Mouse (Mus musculus) lung, postnatal 36 days (tissue): ENCODE measurements around the gene Gm49630.
A peak's percentile ranks its signal among the peaks of the same experiment; 100 is the strongest.
"Not testable (repeated sequence)": the region's sequence is repeated elsewhere in the genome, so short reads cannot be mapped to it uniquely, and the experiment has no call there.

Experiments used
- DNase-seq: peaks from one replicate; pipeline ENCODE4 v3.0.0; 2022; ENCODE audit warnings: mixed read lengths

Gene Gm49630

GRCm38 (mm10) chr17:7371879-7372278, at the start of gene Gm49630:
Gene Gm49630, minus strand, starts transcription at chr17:7371979.
- DNase-seq, result not testable (repeated sequence)

- DNase-seq, result peak; percentile 10
These were observed 48.6 kb upstream of the Gm49630 start for GRCm38 (mm10) chr17:7420191-7420973.

- DNase-seq, result not testable (repeated sequence)
These were observed 43.0 kb upstream of the Gm49630 start for GRCm38 (mm10) chr17:7414601-7415310.

GRCm38 (mm10) chr17:7413336-7413735, 41.6 kb upstream of the Gm49630 start:
- DNase-seq, result not testable (repeated sequence)

- DNase-seq, result not testable (repeated sequence)
These were observed 28.0 kb upstream of the Gm49630 start for GRCm38 (mm10) chr17:7399770-7400169.

- DNase-seq, result peak; percentile 26
These were observed 26.5 kb upstream of the Gm49630 start for GRCm38 (mm10) chr17:7398198-7398847.

- DNase-seq, result not testable (repeated sequence)
These were observed 25.3 kb upstream of the Gm49630 start for GRCm38 (mm10) chr17:7397079-7397478.

GRCm38 (mm10) chr17:7396288-7396687, 24.5 kb upstream of the Gm49630 start:
- not testable (repeated sequence) for DNase-seq

- not testable (repeated sequence) for DNase-seq
These were observed 23.9 kb upstream of the Gm49630 start for GRCm38 (mm10) chr17:7395671-7396070.

GRCm38 (mm10) chr17:7395116-7395515, 23.3 kb upstream of the Gm49630 start:
- not testable (repeated sequence) for DNase-seq

GRCm38 (mm10) chr17:7389898-7390297, 18.1 kb upstream of the Gm49630 start:
- DNase-seq, result not testable (repeated sequence)

GRCm38 (mm10) chr17:7388958-7389356, 17.2 kb upstream of the Gm49630 start:
- not testable (repeated sequence) for DNase-seq

GRCm38 (mm10) chr17:7388341-7388957, 16.7 kb upstream of the Gm49630 start:
- not testable (repeated sequence) for DNase-seq

- not testable (repeated sequence) for DNase-seq
These were observed 14.2 kb upstream of the Gm49630 start for GRCm38 (mm10) chr17:7386016-7386415.

GRCm38 (mm10) chr17:7385364-7385763, 13.6 kb upstream of the Gm49630 start, which contains the start of gene Unc93a2:
Gene Unc93a2, minus strand, starts transcription at chr17:7385464.
- DNase-seq, result not testable (repeated sequence)

- DNase-seq, result not testable (repeated sequence)
These were observed 11.7 kb upstream of the Gm49630 start for GRCm38 (mm10) chr17:7383167-7384143.

- DNase-seq, result not testable (repeated sequence)
These were observed 10.9 kb upstream of the Gm49630 start for GRCm38 (mm10) chr17:7382711-7383110.

GRCm38 (mm10) chr17:7377907-7378306, 6.1 kb upstream of the Gm49630 start:
- not testable (repeated sequence) for DNase-seq

- DNase-seq, result not testable (repeated sequence)
These were observed 5.3 kb upstream of the Gm49630 start for GRCm38 (mm10) chr17:7376951-7377700.

- DNase-seq, result not testable (repeated sequence)
These were observed 2.4 kb downstream of the Gm49630 start for GRCm38 (mm10) chr17:7369401-7369800.
